Mouse (Mus musculus) gastrocnemius, postnatal 14 days (tissue): Measurements from ENCODE around the gene Vdac1. TPM values are rescaled to one million over a fixed set of nuclear protein-coding genes. Genes with fewer than 3 reads are reported as not detected.
A peak's percentile ranks its signal among the peaks of the same experiment; 100 is the strongest.

ENCODE experiments used
- DNase-seq: peaks from one replicate; pipeline ENCODE4 v3.0.0; 2021; ENCODE audit warnings: mixed read lengths
- intact Hi-C: fragments of 180-260 bp; cut with DNase I; formaldehyde crosslinking; loops from one replicate; pipeline ENCODE4 v1.15.1; 2025; ENCODE audit warnings: low total_unique reads
- long read RNA-seq, 2 experiments: library from polyadenylated mRNA; stranded (forward); transcript quantifications; one replicate each; pipeline ENCODE4 v2.0.0; 2021
- total RNA-seq, 2 experiments: library from RNA; stranded (reverse); gene quantifications; 2 replicates each; pipeline ENCODE4 v1.2.3; 2021

Gene Vdac1
- total RNA-seq: 1,000 to 10,000 TPM; 1,133 to 1,268 TPM
- long read RNA-seq, experiment 1, transcript Vdac1-202 (9 exons, 2,022 nt): major isoform, 391 of 466 reads
- long read RNA-seq, experiment 1, transcript Vdac1-201 (8 exons, 891 nt): minor isoform, 10 of 466 reads
- long read RNA-seq, experiment 1, partial matches to known transcripts: 26 of 466 reads
- long read RNA-seq, experiment 1, other reads (novel, unspliced or antisense): 38 of 466 reads
- long read RNA-seq, experiment 2, transcript Vdac1-201 (8 exons, 891 nt): minor isoform, 13 of 601 reads
- long read RNA-seq, experiment 2, transcript Vdac1-202 (9 exons, 2,022 nt): major isoform, 500 of 601 reads
- long read RNA-seq, experiment 2, partial matches to known transcripts: 80 of 601 reads
- long read RNA-seq, experiment 2, other reads (novel, unspliced or antisense): 7 of 601 reads

GRCm38 (mm10) chr11:52360471-52361277 is at the start of gene Vdac1:
Gene Vdac1, plus strand, starts transcription at chr11:52360860.
- intact Hi-C loops: no loop called here
- peak; percentile 91 for DNase-seq

GRCm38 (mm10) chr11:52314102-52314793 is 46.4 kb upstream of the Vdac1 start:
- intact Hi-C loops: no loop called here
- no peak for DNase-seq

GRCm38 (mm10) chr11:52318445-52318844 is 42.2 kb upstream of the Vdac1 start:
- intact Hi-C loops: no loop called here
- no peak for DNase-seq

GRCm38 (mm10) chr11:52319664-52320063 is 41.0 kb upstream of the Vdac1 start:
- DNase-seq: no peak
- intact Hi-C loops: no loop called here

- no peak for DNase-seq
- intact Hi-C loops: no loop called here
Measured at GRCm38 (mm10) chr11:52320529-52320928, 40.1 kb upstream of the Vdac1 start.

GRCm38 (mm10) chr11:52321540-52321939 is 39.1 kb upstream of the Vdac1 start:
- no peak for DNase-seq
- intact Hi-C loops: no loop called here

GRCm38 (mm10) chr11:52324442-52325367 is 36.0 kb upstream of the Vdac1 start:
- intact Hi-C loops: no loop called here
- no peak for DNase-seq

GRCm38 (mm10) chr11:52327313-52327712 is 33.3 kb upstream of the Vdac1 start:
- no peak for DNase-seq
- intact Hi-C loops: no loop called here

GRCm38 (mm10) chr11:52332421-52333118 is 28.1 kb upstream of the Vdac1 start:
- intact Hi-C loops: no loop called here
- DNase-seq: no peak

GRCm38 (mm10) chr11:52333616-52334015 is 27.0 kb upstream of the Vdac1 start:
- peak; percentile 75 for DNase-seq
- intact Hi-C loops: no loop called here

- no peak for DNase-seq
- intact Hi-C loops: no loop called here
Measured at GRCm38 (mm10) chr11:52335263-52335662, 25.4 kb upstream of the Vdac1 start.

GRCm38 (mm10) chr11:52335924-52336323 is 24.7 kb upstream of the Vdac1 start:
- intact Hi-C loops: no loop called here
- DNase-seq: no peak

- no peak for DNase-seq
- intact Hi-C loops: no loop called here
Measured at GRCm38 (mm10) chr11:52337651-52338295, 22.9 kb upstream of the Vdac1 start.

GRCm38 (mm10) chr11:52338351-52338750 is 22.3 kb upstream of the Vdac1 start:
- peak; percentile 21 for DNase-seq
- intact Hi-C loops: no loop called here

GRCm38 (mm10) chr11:52339098-52339497 is 21.6 kb upstream of the Vdac1 start:
- intact Hi-C loops: no loop called here
- no peak for DNase-seq

- intact Hi-C loops: no loop called here
Measured at GRCm38 (mm10) chr11:52339512-52339911, 21.1 kb upstream of the Vdac1 start.

GRCm38 (mm10) chr11:52340123-52340864 is 20.4 kb upstream of the Vdac1 start:
- no peak for DNase-seq
- intact Hi-C loops: loop anchor here (5.0 kb wide), 1 partner anchor 78 kb away; no protein-coding TSS in a partner anchor

More at GRCm38 (mm10) chr11:52339512-52339911, 21.1 kb upstream of the Vdac1 start:
- DNase-seq: no peak
